Mouse (Mus musculus) CD4-positive, CD25-positive, alpha-beta regulatory T cell, adult 2 months (primary cell): Measurements from ENCODE around the gene Yeats2.

ENCODE experiments used
- DNase-seq: peaks from one replicate; pipeline ENCODE4 v3.0.0-alpha.2; 2012; ENCODE audit warnings: low read depth, low spot score

Yeats2 gene

GRCm38 (mm10) chr16:20191161-20191882, 50.5 kb downstream of the Yeats2 start:
- no peak for DNase-seq

GRCm38 (mm10) chr16:20192043-20192442, 51.2 kb downstream of the Yeats2 start:
- DNase-seq = no peak

GRCm38 (mm10) chr16:20195546-20195945, 54.7 kb downstream of the Yeats2 start:
- peak; percentile 16 for DNase-seq

- no peak for DNase-seq
These were observed 56.1 kb downstream of the Yeats2 start for GRCm38 (mm10) chr16:20196962-20197361.

DNA sequence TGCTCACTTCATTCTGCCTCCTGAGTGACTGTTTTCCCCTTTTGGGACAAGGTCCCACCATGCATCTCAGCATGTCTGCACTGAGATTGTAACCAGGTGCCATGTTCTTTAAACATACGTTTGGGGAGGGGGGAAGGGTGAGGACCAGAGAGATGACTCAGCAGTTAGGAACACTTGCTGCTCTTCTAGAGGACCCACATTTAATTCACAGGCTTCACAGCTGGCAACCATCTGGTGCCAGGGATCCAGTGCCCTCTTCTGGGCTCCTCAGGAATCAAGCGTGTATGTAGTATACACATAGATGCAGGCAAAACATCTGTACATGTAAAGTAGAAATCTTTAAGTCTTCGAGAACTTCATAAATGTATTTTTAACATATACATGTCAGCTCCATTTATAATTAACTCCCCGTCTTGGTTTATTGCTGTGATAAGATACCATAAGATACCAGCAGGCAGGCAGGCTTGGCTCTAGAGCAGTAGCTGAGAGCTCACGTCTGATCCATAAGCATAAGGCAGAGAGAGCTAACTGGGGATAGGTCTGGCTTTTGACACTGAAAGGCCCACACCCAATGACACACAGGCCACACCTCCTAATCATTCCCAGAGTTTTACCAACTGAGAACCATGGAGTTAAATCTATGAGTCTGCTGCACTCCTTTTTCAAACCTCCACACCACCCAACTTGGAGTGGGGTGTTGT, 58.8 kb downstream of the Yeats2 start:
- DNase-seq = no peak

DNA sequence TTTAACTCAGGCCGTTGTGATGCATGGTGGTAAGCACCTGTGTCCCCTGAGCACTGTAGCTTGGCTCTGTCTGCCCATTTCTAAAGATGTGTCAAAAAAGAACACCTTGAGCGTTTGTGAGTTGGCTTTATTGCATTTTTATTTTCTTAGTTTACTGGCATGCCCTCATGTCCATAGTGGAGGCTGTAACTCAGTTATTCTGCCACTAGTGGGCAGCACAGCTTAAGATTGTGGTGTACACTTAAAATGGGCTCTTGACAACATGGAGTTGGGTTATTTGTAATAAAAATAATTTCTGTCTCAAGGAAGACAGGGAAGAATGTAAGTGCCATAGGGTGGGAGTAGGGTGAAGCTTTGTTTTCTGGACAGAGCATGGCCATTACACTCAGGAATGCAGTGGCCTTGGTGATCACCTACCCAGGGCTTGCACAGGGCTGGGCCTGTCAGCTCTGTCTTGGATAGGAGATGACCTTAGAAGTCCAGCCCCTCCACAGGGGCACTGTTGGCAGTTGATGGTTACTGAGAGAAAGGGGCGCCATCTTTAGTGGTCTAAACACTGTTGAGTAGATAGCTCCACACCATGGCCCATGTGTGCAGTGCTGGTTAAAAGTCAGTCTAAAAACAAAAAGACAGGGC, 72.8 kb downstream of the Yeats2 start:
- peak; percentile 70 for DNase-seq

- DNase-seq = no peak
These were observed 81.9 kb downstream of the Yeats2 start for GRCm38 (mm10) chr16:20222726-20223125.

DNA sequence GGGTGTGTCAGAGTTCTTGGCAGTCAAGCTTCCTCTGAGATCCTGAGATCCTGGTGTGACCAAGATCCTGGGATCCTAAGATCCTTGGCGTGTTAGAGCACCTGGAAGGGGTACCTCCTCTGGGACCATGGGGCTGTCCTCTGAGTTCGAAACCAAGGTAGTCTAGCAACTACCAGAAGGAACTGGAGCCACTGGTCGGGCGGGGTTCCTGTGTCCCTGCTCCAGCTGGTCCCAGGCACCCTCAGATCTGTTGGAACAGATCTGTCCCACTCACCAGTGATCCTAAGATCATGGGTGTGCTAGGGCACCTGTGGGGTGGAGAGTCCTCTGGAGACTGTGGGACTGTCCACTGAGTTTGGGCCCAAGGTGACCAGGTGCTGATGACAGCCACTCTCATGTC, 85.8 kb downstream of the Yeats2 start:
- no peak for DNase-seq

DNA sequence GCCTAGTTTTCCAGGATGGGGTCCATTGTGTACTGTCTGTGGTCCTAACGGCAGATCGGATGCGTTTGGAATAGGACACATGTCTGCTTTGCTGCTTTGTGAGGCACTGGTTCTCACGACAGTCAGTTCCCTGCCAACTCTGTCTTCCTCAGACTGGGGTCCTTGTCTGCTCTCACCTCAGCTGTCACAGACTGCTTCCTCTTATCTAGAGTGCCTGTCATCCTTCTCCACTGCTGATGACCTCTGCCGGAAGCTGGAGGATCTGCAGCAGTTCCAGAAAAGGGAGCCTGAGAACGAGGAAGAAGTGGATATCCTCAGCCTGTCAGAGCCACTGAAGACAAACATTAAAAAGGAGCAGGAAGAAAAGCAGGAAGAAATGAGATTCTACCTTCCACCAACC, 86.6 kb downstream of the Yeats2 start:
- DNase-seq = no peak

GRCm38 (mm10) chr16:20228167-20228566, 87.3 kb downstream of the Yeats2 start:
- no peak for DNase-seq

DNA sequence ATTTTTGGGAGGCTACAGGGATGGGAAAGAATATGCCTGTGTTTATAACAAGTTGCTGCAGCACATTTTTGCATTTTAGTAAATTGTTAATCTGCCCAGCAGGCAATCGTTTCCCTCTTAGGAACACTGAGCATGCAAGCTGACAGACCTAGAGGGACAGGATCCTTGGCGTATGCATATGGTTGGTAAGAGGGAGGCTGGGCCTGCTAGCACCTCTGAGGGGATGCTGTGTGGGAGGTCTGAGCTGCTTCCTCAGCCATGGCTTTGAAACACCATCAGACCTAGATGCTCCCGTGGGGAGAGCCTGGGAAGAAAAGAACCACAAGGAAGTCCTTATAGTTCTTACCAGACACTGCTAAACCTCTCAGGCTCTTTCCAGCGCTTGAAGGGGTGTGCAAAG, 93.5 kb downstream of the Yeats2 start:
- no peak for DNase-seq

GRCm38 (mm10) chr16:20237426-20237825, 96.6 kb downstream of the Yeats2 start:
- DNase-seq = no peak

DNA sequence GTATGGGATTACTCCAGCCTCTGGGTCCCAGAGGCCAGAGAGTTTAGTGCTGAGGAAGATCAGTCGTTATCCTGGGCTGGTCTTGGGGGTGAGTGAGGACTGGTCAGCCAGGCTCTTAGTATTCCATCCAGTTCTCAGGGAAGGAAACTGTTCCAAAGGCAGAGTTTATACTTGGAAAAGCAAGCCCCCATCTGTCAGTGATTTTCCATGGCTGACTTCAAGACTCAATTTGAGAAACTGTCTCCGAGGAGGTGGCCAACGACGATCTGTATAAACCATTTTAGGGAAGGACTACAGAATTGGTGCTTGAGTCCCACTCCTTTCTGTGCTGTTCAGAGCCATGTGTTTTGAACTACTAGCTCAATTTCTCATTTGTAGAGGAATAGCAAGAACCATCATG, 97.8 kb downstream of the Yeats2 start:
- DNase-seq = no peak

GRCm38 (mm10) chr16:20240468-20241414, 99.9 kb downstream of the Yeats2 start, which contains the start of gene Map6d1:
Map6d1 (minus strand) TSS chr16:20241358.
- DNase-seq = peak; percentile 13

- no peak for DNase-seq
These were observed 106.2 kb downstream of the Yeats2 start for GRCm38 (mm10) chr16:20247103-20247502.

- no peak for DNase-seq
These were observed 107.7 kb downstream of the Yeats2 start for GRCm38 (mm10) chr16:20248442-20249174.

DNA sequence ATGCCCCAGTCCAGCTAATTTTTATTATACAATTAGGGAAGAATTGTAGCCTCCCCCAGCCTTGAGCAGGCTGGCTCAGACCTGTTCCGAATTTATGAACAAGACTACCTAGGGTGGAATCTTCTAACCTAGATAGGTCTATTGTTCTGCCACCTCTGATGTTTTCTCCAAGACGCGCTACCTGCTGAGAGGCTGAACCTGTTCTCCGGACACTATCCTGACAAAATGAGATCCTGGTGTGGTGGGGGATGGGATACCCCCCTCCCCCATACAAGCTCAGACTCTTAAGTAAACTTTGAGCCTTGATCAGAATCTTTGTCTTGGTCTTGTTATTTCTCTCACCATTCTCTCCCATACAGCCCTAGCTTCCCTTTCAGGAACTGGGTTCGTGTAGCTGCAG, 117.1 kb downstream of the Yeats2 start:
- DNase-seq = no peak

GRCm38 (mm10) chr16:20265089-20265488, 124.2 kb downstream of the Yeats2 start:
- DNase-seq = peak; percentile 2

DNA sequence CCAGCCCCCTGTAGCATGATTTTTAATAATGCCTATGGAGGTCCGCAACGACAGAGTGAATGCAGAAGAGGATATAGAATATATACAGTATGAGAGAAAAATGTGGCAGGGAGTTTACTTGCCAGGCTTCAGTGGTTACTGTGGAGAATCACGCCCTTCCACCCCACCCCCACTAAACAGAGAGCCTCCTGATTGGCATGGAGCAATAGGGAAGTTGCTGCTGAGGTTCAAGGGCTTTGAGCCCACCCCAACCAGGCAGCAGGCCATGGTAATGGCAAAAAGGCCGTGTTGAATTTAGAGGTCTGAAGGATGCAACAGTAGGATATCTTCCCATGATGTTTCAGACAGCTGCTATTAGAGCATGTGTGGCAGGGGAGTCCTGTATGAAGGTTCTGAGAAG, 130.5 kb downstream of the Yeats2 start:
- DNase-seq = no peak

GRCm38 (mm10) chr16:20272994-20273393, 132.1 kb downstream of the Yeats2 start:
- no peak for DNase-seq

GRCm38 (mm10) chr16:20279395-20279794, 138.5 kb downstream of the Yeats2 start:
- DNase-seq = no peak
